Mouse (Mus musculus): ENCODE results near the gene Cox7b. TPM values are rescaled to one million over a fixed set of nuclear protein-coding genes. Genes with fewer than 3 reads are reported as not detected.
A peak's percentile ranks its signal among the peaks of the same experiment; 100 is the strongest.
"Not testable (repeated sequence)": the region's sequence is repeated elsewhere in the genome, so short reads cannot be mapped to it uniquely, and the experiment has no call there.

Gene Cox7b
- 100 to 1,000 TPM; 336 to 348 TPM for total RNA-seq (2021)
- long read RNA-seq, experiment 1, transcript Cox7b-201 (3 exons, 1,001 nt) = major isoform, 125 of 163 reads
- long read RNA-seq, experiment 1, partial matches to known transcripts = 32 of 163 reads
- long read RNA-seq, experiment 1, other reads (novel, unspliced or antisense) = 4 of 163 reads
- long read RNA-seq, experiment 2, transcript Cox7b-201 (3 exons, 1,001 nt) = major isoform, 301 of 410 reads
- long read RNA-seq, experiment 2, partial matches to known transcripts = 105 of 410 reads
- long read RNA-seq, experiment 2, other reads (novel, unspliced or antisense) = 2 of 410 reads

DNA sequence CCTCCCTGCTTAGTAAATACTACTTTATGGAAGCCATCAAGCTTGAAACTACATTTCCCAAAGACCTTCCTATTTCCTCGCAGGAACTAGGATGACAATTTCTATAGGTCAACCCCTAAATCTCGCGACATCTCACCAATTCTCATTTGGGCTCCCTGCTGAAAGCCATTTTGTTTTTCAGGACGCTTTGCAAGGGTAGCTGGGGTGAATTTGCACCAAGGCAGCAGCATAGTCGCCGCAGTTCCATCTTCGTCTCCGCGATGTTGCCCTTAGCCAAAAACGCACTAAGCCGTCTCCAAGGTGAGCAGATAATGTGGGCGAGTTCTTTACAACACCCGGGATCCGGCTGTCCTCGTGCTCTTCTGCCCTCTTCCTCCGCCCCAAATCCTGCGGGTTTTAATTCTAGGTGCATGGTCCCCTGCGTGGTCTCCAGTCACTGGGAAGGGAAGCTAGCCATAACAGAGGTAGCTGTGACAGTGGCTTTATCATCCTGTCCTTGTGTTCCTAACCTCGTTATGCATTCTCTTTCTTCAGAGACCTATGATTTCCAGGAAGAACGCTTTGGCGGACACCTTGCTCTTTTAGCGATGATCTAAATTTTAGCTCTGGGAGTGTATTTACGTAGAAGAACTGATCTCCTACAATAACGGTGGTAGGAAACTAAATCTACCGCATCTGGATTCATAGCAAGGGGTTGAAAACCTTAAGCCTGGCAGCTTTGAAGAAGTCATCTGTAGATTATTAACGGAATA lies at the start of gene Cox7b:
Cox7b (plus strand) TSS at position 130 of the 752 bp plus-strand sequence.
- DNase-seq (ENCODE audit: low spot score in 2 of 2) = peak; percentile 61 to 85

DNA sequence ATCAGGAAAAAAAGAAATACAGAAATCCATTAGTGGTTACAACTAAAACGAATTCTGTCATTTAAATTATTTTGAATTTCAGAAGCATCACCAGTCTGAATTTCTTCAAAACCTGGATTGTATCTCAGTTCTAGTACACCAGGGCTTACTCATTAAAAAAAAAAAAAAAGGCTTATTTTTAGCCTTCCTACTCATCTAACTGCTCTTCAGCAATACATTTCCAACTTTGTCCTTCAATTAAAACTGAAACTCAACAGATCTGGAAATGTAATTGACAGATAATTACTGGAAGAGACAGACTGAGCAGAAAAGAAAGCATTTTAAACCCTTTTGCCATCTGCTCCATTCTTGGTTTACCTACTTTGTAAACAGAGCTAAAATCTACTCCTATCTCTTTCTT lies 13.9 kb upstream of the Cox7b start:
- DNase-seq (ENCODE audit: low spot score in 2 of 2) = no peak

DNA sequence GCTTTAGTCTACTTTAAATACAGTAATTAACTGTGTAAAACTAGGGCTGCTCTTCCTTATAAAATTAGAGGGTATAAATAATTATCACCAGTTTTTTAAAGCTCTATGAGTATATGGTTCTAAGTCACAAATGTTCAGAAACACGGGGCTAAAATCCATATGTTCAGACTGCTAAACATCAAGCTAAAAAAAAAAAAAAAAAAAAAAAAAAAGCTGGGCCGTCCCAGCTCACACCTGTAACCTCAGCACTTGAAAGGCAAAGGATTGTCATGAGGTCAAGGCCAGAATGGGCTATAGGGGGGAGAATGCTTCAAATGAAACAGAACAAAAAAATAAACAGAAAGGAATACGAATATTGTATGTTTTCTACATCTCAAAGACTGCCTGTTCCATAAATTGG lies 4.7 kb upstream of the Cox7b start:
- DNase-seq (ENCODE audit: low spot score in 2 of 2) = no peak

DNA sequence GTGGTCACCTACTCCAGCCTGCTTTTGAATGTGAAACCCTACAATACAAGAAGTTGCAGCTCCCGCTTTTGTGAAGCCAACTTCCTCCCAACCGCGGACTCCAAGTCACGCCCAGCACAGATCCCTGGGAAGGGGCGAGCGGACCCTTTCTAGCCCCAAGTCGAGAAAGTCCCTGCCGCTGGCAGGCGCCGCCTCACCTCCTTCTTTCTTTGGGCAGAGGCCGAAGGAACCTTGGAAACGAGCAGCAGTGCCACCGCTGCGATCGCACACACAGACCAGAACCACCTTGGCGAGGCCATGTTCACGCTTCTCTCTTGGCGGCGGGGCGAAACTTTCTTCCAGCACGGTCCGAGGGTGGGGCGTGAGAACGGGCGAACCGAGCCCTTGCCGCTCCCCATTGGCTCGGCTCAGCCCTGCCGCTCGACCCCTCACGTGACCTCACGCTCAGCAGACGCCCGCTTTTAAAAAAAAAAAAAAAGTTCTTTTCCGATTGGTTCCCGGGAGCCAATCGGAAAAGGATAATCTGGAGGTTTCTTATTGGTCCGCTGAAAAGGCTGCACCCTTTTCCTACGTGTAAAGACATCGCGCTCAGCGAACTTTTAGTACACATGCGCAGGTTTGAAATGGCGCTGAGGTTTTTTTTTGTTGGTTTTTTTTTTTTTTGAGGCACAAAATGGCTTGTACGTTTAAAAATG lies 3.9 kb upstream of the Cox7b start, which contains the start of gene Magt1:
Magt1 (minus strand) TSS at position 442 of the 695 bp plus-strand sequence.
- peak; percentile 65 to 81 for DNase-seq (ENCODE audit: low spot score in 2 of 2)

DNA sequence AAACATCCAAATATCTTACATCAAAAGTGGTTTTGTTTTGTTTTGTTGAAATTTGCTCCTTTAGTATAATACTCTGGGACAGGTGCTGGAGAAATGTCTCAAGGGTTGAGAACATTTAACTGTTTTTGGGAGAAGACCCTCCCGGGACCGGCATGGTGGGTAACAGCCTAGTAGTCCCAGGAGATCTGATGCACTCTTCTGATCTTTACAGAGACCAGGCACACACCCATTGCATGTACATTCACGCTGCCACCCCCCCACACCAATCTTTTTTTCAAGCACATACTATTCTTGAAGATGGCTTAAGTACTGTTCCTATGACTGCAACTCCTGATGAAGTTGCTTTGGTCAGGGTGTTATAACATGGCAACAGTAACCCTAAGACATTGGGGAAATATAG lies 2.9 kb upstream of the Cox7b start:
- DNase-seq (ENCODE audit: low spot score in 2 of 2) = no peak

DNA sequence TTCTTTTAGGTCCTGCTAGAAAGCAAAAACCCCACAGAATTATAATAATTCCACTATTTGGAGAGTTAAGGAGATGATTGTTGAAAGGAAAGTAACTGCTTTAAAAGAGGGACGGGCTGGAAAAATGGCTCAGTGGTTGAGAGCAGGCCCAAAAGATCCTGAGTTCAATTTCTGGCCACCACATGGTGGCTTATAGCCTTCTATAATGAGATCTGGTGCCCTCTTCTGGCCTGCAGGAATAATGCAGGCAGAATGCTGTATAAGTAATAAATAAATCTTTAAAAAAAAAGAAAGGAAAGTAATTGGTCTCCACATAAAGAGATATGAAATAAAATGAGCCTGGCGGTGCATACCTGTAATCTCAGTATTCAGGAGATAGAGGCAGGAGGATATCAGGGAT lies 2.3 kb upstream of the Cox7b start:
- DNase-seq (ENCODE audit: low spot score in 2 of 2) = peak in 1 of 2 experiments; percentile 41

DNA sequence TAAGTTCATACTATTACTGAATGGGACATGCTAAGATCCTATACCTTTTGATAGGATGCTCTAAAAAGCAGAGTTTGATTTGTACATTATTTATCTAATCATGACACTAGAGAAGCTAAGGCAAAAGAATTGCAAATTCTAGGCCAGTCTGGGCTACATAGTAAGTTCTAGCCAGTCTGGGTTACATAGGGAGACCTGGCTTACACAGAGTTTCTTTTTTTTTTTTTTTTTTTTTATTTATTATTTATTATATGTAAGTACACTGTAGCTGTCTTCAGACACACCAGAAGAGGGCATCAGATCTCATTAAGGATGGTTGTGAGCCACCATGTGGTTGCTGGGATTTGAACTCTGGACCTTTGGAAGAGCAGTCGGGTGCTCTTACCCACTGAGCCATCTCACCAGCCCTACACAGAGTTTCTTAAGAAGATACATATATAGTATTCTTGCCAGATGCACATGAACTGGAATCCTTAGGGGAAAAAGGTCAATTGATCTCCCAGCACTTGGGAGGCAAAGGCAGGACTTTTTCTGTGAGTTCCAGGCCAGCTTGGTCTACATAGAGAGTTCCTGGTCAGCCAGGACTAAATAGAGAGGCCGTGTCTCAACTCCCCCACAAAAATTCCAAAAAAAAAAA lies 641 bp upstream of the Cox7b start:
- DNase-seq (ENCODE audit: low spot score in 2 of 2) = not testable (repeated sequence)

DNA sequence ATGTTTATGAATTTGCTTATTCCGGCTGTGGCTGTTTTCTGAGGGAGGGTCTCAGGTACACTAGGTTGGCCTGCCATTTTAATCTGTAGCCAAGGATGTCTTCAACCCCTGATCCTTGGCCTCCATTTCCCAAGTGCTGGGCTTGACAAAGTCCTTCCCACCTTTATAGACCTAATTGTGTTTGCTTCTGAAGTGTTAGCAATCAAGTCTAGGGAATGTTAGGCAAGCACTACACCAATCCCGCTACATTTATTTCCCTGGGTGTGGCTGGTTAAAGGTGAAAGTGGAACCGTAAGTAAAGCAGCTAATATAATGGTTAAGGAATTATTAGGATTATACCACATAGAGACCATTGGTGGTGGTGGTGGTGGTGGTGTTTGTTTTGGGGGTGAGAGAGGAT lies 1.6 kb downstream of the Cox7b start:
- DNase-seq (ENCODE audit: low spot score in 2 of 2) = no peak

DNA sequence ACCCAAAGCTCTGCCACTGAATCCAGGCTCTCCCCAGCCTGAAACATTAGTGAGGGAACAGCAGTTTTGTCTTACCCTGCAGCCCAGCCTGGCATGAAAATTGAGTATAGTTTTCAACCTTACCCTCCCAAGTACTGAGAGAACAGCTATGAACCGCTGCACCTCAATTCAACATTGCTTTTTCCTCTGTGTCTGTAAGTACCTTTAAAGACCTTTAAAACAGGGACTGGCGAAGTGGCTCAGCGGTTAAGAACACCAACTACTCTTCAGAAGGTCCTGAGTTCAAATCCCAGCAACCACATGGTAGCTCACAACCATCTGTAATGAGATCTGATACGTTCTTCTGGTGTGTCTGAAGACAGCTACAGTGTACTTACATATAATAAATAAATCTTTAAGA lies 2.0 kb downstream of the Cox7b start:
- no peak for DNase-seq (ENCODE audit: low spot score in 2 of 2)

DNA sequence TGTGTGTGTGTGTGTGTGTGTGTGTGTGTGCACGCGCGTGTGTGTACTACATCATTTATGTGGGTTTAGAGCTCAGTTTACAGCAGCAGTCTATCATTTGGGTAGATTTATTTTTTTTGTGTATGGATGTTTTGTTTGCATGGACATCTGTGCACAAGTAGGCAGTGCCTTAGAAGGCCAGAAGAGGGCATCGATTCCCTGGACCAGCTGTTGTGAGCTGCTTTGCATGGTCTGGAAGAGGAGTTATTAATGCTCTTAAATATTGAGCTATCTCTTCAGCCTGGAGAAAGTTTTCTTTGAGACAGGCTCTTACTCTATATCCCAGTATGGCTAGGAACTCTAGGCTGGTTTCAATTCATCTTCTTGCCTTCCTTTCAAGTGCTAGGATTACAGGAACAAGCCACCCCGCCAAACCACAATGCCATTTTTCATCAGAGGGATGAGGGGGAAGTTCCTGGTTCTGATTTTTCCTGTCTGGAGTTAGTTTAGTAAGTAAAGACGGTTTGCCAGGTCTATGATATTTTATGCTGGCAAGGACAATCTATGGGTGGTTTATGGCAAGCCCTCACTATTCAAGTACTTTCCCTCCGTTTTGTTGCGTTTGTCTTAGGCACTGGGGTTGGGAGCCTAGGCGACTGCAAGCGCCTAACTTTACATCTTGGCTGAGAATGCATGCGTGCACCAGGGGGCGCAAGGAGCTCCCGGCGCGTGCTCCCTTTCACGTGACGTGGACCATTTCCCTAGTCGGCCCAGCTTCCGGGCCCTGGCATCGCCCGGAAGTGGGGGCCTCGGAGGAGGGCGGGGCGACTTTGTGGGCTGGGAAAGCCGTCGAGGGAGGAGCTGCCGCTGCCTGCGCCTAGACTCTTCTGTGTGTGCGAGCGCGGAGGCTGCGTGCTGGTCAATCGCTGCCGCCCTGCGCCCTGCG lies 11.2 kb downstream of the Cox7b start, which contains the start of gene Atp7a:
Atp7a (plus strand) TSS at position 859 of the 925 bp plus-strand sequence.
- peak; percentile 84 to 92 for DNase-seq (ENCODE audit: low spot score in 2 of 2)

DNA sequence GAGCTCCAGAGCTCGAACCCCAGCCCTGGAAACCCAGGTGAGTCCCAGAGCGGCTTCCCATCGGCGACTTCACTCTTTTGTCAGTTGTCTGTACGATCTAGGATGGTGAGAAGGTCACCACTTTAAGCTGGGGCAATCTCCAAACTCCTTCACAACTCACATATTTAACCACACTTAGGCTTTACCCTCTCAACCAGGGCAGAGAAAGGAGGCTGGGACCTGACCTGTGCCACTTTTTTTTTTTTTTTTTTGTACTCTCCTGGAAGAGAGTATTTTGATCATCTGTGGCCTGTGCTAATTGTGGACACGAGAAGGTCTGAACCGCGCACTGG lies 11.8 kb downstream of the Cox7b start:
- no peak for DNase-seq (ENCODE audit: low spot score in 2 of 2)

DNA sequence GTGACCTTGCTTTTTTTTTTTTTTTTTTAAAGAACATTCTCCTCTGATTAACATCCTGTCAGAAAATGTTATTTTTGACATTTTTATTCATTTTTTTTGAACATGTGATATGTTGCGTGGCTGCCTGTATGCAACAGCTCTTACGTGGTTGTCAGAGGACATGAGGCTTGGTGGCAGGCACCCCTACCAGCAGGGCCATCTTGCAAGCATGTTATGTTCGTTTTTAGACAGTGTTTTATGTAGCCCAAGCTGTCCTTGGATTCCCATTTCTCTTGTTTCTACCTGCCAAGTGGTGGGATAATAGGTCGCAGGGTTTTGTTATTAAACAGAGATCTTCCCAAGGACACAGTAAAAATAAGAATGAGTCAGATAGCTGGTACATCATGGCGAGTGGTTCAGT lies 14.7 kb downstream of the Cox7b start:
- no peak for DNase-seq (ENCODE audit: low spot score in 2 of 2)

DNA sequence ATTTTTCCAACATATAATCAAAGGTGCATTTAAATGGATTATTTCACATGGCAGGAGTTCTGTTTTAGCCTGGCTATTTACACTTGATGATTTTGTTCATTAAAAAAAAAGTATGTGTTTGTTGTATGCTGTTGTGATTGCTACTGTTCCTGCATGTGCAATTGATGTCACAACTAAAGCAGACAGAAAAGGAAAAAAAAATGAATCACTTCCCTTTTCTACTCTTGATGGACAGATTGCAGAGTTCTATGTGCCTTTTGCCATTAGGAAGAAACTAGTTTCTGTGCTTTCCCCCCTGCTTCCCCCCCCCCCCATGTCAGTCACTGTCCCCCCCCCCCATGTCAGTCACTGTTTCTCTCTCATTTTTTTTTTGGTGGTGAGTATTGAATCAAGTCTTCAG lies 15.6 kb downstream of the Cox7b start:
- no peak for DNase-seq (ENCODE audit: low spot score in 2 of 2)

DNA sequence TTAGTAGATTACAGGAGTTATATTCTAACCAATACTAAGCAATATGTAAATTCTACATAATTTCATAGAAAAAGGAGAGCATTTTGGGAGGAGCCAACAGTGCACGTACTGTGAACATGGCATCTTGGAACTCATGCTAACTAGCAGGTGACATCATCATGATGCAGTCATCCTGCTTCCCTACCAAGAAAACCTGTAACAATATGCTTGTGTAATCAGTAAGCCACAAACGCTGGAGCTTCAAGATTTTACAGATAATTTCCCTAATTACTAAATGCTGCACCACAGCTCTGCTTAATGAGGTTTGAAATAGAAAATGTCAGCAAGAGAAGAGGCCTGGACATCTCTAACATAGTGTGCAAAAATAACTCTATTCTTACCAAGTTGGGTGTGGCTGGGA lies 20.2 kb downstream of the Cox7b start:
- no peak for DNase-seq (ENCODE audit: low spot score in 2 of 2)

DNA sequence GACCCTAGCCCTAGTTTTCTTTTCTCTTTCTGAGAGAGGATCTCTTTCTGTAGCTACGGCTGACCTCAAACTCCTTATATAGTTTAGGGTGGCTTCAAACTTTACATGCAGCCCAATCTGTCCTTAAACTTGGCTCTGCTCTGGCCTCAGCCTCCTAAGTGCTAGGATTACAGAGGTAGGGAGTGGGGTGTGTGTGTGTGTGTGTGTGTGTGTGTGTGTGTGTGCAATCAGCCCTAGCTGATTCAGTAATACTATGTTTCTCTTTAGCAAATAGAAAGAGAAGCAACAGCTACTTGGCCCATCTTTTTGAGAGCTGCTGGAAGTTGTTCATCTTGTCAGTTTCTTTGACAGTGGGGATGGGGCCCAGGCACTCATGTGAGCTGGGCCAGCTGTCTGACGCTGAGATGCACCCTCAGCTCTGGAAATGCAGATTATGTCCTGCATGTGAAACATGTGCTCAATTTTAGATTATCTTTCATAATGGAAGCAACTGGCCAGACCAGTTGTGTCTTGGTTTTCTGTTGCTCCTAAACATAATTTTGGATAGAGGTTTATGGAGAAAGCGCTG lies 21.8 kb downstream of the Cox7b start:
- DNase-seq (ENCODE audit: low spot score in 2 of 2) = no peak

DNA sequence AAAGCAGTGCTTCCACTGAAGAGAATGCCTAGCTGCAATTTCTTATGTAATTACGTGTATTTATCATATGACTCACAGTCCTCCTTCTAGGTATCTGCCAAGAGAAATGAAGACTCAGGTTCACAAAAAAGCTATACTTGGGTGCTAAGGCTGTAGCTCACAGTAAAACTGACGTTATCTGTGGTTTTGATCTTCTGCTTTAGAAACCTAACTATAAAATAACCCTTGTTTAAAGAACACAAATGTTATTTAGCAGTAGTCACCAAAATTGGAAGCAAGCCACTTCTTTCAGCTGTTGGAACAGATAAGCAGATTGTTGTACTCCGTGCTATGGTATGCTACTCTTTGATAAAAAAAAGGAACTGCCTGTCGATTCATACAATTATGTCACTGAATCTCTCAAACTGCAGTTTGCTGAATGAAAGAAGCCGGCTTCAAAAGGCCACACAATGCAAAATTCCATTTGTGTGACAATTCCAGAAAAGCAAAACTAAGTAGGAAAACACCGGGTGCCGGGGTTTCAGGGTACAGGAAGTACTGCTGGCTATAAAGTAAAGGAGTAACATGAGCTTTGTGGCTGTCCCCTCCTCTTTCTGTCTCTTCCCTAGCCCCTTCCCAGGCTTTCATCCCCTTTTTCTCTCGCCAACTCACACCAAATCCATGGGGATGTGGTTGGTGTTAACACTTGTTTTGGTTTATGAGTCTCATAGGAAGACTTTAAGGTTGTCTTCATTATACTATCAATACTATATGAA lies 28.5 kb downstream of the Cox7b start:
- DNase-seq (ENCODE audit: low spot score in 2 of 2) = peak in 1 of 2 experiments; percentile 58

DNA sequence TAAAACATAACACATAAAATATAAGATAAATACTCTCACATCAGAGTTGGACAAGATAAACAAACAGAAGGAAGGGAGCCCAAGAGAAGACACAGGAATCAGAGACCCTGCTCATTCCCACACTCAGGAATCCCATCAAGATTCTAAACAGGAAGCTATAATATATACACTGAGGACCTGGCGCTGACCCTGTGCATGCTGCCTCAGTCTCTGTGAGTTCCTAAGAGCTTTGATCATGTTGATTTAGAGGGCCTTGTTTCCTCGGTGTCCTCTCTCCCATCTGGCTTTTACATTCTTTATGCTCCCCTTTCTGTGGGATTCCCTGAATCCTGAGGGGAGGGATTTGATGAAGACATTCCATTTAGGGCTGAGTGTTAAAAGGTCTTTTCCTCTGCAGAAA lies 30.0 kb downstream of the Cox7b start:
- DNase-seq (ENCODE audit: low spot score in 2 of 2) = no peak

DNA sequence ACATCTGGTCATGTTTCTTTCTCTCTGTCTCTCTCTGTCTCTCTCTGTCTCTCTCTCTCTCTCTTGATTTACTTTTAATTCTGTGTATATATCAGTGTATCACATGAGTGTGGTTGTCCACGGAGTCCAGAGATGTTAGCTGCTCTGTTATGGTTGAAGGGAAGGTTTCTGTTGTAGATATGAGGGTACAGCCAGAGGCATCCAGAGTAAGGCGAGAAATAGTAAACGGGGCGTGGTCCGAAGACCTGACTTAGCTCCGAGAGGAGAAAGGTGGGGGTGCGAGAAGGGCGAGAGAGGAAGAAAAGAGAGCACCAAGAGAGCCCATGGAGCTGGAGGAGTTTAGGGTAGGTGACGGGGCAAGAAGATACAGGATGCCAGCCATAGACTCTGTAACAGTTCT lies 30.4 kb downstream of the Cox7b start:
- DNase-seq (ENCODE audit: low spot score in 2 of 2) = no peak

DNA sequence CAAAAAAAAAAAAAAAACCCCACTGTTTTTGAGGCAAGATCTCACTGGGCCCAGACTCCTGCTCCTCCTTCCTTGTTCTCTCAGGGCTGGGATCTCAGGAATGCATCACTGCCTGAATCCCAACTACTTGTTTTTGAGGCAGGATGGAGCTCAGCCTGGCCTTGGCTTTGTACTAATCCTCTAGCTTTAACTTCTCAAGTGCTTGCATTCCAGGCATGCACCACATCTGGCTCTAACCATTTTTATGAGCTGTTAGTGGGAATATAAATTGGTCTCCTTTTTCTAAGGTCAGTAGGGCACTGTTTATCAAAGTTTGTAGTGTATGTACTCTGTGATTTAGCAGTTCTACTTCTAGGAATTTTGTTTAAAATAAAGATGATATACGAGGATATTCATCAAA lies 32.7 kb downstream of the Cox7b start:
- DNase-seq (ENCODE audit: low spot score in 2 of 2) = no peak

All from layer of hippocampus, postnatal 14 days (tissue).